Comparison of ENCODE assay signal across 22 mouse cellular contexts in genomic region chr5:72746461-72746860, GRCm38 (mm10). TPM values are rescaled to one million over a fixed set of nuclear protein-coding genes. Genes with fewer than 3 reads are reported as not detected.
"Had no signal": no experiment of that assay in that cellular context is flagged by ENCODE, and none has a peak within 500 bp of the region (broad histone marks: within the 10 kb centered on the region; RNA-seq: fewer than 3 reads in every experiment).

No protein-coding gene starts in this region.

- H3K9ac ChIP-seq: limb, embryonic 13.5 days; liver, embryonic 12.5 days; liver, embryonic 15.5 days; lung, embryonic 15.5 days; midbrain, embryonic 13.5 days had no signal

- H3K9me3 ChIP-seq: limb, embryonic 10.5 days; limb, embryonic 13.5 days; liver, embryonic 12.5 days; liver, embryonic 15.5 days; lung, embryonic 15.5 days; megakaryocyte, embryonic 14.5 days; midbrain, embryonic 10.5 days; midbrain, embryonic 13.5 days had no signal

- H3K4me2 ChIP-seq: limb, embryonic 13.5 days; liver, embryonic 12.5 days; liver, embryonic 15.5 days; lung, embryonic 15.5 days; midbrain, embryonic 13.5 days had no signal

- H3K27ac ChIP-seq: kidney, postnatal 0 days; limb, embryonic 10.5 days; limb, embryonic 13.5 days; liver, embryonic 12.5 days; liver, embryonic 15.5 days; lung, embryonic 15.5 days; midbrain, embryonic 10.5 days; midbrain, embryonic 13.5 days had no signal

- H3K4me3 ChIP-seq: limb, embryonic 10.5 days; limb, embryonic 13.5 days; liver, embryonic 12.5 days; liver, embryonic 15.5 days; lung, embryonic 15.5 days; megakaryocyte, embryonic 14.5 days; midbrain, embryonic 10.5 days; midbrain, embryonic 13.5 days; myocyte had no signal

- ATAC-seq: liver, embryonic 12.5 days; midbrain, embryonic 13.5 days; midbrain, embryonic 16.5 days had no signal

- H3K4me1 ChIP-seq: limb, embryonic 10.5 days; limb, embryonic 13.5 days; lung, embryonic 15.5 days; megakaryocyte, embryonic 14.5 days; midbrain, embryonic 10.5 days; midbrain, embryonic 13.5 days had no signal

- H3K27me3 ChIP-seq: limb, embryonic 13.5 days; liver, embryonic 12.5 days; liver, embryonic 15.5 days; lung, embryonic 15.5 days; midbrain, embryonic 13.5 days had no signal

- DNase-seq: kidney, adult 2 months; kidney, postnatal 25 days; layer of hippocampus, postnatal 36 days; liver; lung, adult 18-20 months; lung, postnatal 10 days; lung, postnatal 36 days; thymus, adult 2 months; thymus, postnatal 25 days had no signal

- H3K36me3 ChIP-seq: limb, embryonic 10.5 days; limb, embryonic 13.5 days; liver, embryonic 12.5 days; liver, embryonic 15.5 days; lung, embryonic 15.5 days; midbrain, embryonic 10.5 days; midbrain, embryonic 13.5 days had no signal

RNA-seq across cellular contexts. Expression of gene Txk, which starts 6.1 kb away (rescaled TPM):
- polyA plus RNA-seq: kidney, embryonic 14.5 days; limb, embryonic 10.5 days; midbrain, embryonic 10.5 days; midbrain, embryonic 16.5 days; neural tube, embryonic 11.5 days had no signal
